Mouse (Mus musculus) liver, embryonic 11.5 days (tissue): ENCODE measurements around the gene Gmeb2. TPM values are rescaled to one million over a fixed set of nuclear protein-coding genes. Genes with fewer than 3 reads are reported as not detected.
"Not testable (repeated sequence)": the region's sequence is repeated elsewhere in the genome, so short reads cannot be mapped to it uniquely, and the experiment has no call there.

ENCODE experiments used
- ATAC-seq: fragments of 200-750 bp; cut with Nextera tagmentation; replicated peaks from 2 replicates; pipeline ENCODE4 v1.8.0; 2017; ENCODE audit warnings: moderate number of reproducible peaks, mild to moderate bottlenecking, moderate TSS enrichment, moderate library complexity; ENCODE audit not compliant: low FRiP score
- DNase-seq: peaks from one replicate; pipeline ENCODE4 v3.0.0-alpha.2; 2017; ENCODE audit warnings: low spot score
- H3K27ac ChIP-seq: fragments of 300-500 bp; sonication (generic); 2 replicates; pipeline ENCODE4 v1.5.1; 2014; ENCODE audit warnings: mild to moderate bottlenecking, low read depth, low read length, control low read depth
- H3K27me3 ChIP-seq: fragments of 300-500 bp; sonication (generic); replicated peaks from 2 replicates; pipeline ENCODE4 v1.6.1; 2014; ENCODE audit warnings: low read length, mixed read lengths; ENCODE audit not compliant: control insufficient read depth, insufficient read depth
- H3K36me3 ChIP-seq: fragments of 300-500 bp; sonication (generic); 2 replicates; pipeline ENCODE4 v1.6.1; 2014; ENCODE audit warnings: mild to moderate bottlenecking, low read length, moderate library complexity, mixed read lengths; ENCODE audit not compliant: control insufficient read depth, insufficient read depth
- H3K4me1 ChIP-seq: fragments of 300-500 bp; sonication (generic); replicated peaks from 2 replicates; pipeline ENCODE4 v1.6.1; 2014; ENCODE audit warnings: low read length, mixed read lengths; ENCODE audit not compliant: control insufficient read depth, insufficient read depth
- H3K4me2 ChIP-seq: fragments of 300-500 bp; sonication (generic); 2 replicates; pipeline ENCODE4 v1.6.1; 2014; ENCODE audit warnings: mild to moderate bottlenecking, control low read depth, moderate library complexity
- H3K4me3 ChIP-seq: fragments of 300-500 bp; sonication (generic); 2 replicates; pipeline ENCODE4 v1.5.1; 2014; ENCODE audit warnings: low read depth, low read length, control low read depth
- H3K9ac ChIP-seq: fragments of 300-500 bp; sonication (generic); 2 replicates; pipeline ENCODE4 v1.6.1; 2014; ENCODE audit warnings: low read depth, low read length, control low read depth
- H3K9me3 ChIP-seq: fragments of 300-500 bp; sonication (generic); 2 replicates; pipeline ENCODE4 v1.6.1; 2016; ENCODE audit warnings: low read length, inconsistent platforms, mixed read lengths; ENCODE audit not compliant: control insufficient read depth
- WGBS: fragments of 180-500 bp; shearing (Covaris S2); extraction: QIAGEN DNeasy Blood & Tissue Kit; methylation state at CpG from one replicate; pipeline ENCODE4 v1.1.7; 2014; 5-methylcytosine and 5-hydroxymethylcytosine counted together
- polyA plus RNA-seq: library from polyadenylated mRNA; unstranded; fragments of >200 nt; fragmentation: Nextera tagmentation; extraction: Ambion mirVana; gene quantifications from 2 replicates; pipeline ENCODE4 v1.2.1, GENCODE M21; 2014

Gene Gmeb2
- polyA plus RNA-seq: 14.7 and 16.4 TPM in 2 replicates

GRCm38 (mm10) chr2:181287958-181288350 is at the start of gene Gmeb2:
Gene Gmeb2 (minus strand): TSS chr2:181288035.
- not testable (repeated sequence) for H3K27me3 ChIP-seq, H3K9me3 ChIP-seq, H3K36me3 ChIP-seq
- peak within 1 kb of the TSS; percentile 85 for H3K4me2 ChIP-seq
- H3K27ac ChIP-seq: peak within 1 kb of the TSS; percentile 92
- H3K4me3 ChIP-seq: peak within 1 kb of the TSS; percentile 80
- ATAC-seq: peak; percentile 96
- DNase-seq: peak; percentile 86
- WGBS: 6% methylated on average over 29 of the region's 38 CpGs
- peak within 1 kb of the TSS; percentile 95 for H3K9ac ChIP-seq
- H3K4me1 ChIP-seq: peaks cover 12% of the 10 kb centered on the region

GRCm38 (mm10) chr2:181334023-181334422 is 46.2 kb upstream of the Gmeb2 start:
- H3K9ac ChIP-seq: no peak overlapping the region
- H3K4me2 ChIP-seq: no peak overlapping the region
- no peaks in the 10 kb centered on the region for H3K4me1 ChIP-seq
- H3K9me3 ChIP-seq: no peaks in the 10 kb centered on the region
- peaks cover 38% of the 10 kb centered on the region for H3K36me3 ChIP-seq
- H3K4me3 ChIP-seq: no peak overlapping the region
- WGBS: 60% methylated on average over 3 of the region's 3 CpGs
- H3K27me3 ChIP-seq: no peaks in the 10 kb centered on the region
- no peak overlapping the region for H3K27ac ChIP-seq
- ATAC-seq: peak; percentile 73
- DNase-seq: no peak

GRCm38 (mm10) chr2:181332542-181332941 is 44.7 kb upstream of the Gmeb2 start:
- ATAC-seq (no peak), DNase-seq (no peak)
- Histone ChIP-seq H3K4me3 (no peak overlapping the region), H3K9ac (no peak overlapping the region), H3K4me1 (no peaks in the 10 kb centered on the region), H3K9me3 (no peaks in the 10 kb centered on the region), H3K4me2 (no peak overlapping the region), H3K27me3 (no peaks in the 10 kb centered on the region), H3K27ac (no peak overlapping the region), H3K36me3 (peaks cover 36% of the 10 kb centered on the region)

DNA sequence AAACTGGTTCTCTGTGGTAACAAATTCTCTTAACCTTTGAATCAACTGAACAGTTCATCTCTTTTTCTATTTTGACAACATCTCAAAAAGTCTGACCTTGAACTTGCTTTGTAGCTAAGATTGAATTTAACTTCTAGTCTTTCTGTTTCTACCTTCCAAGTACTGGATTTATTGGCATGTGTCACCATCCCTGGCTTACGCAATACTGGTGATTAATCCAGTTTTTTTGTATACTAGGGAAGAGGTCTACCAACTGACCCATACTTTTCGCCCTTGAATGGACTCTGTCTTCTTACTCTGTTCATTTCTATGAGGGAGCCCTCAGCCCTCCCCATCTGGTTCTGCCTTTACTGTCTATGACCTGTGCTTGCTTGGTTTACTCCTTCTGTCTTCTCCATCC is 38.3 kb upstream of the Gmeb2 start:
- H3K9ac ChIP-seq: no peak overlapping the region
- 87% methylated on average over 2 of the region's 2 CpGs for WGBS
- H3K27me3 ChIP-seq: no peaks in the 10 kb centered on the region
- no peak for ATAC-seq
- H3K36me3 ChIP-seq: peaks cover 37% of the 10 kb centered on the region
- H3K4me3 ChIP-seq: no peak overlapping the region
- no peaks in the 10 kb centered on the region for H3K9me3 ChIP-seq
- DNase-seq: no peak
- H3K4me1 ChIP-seq: no peaks in the 10 kb centered on the region
- no peak overlapping the region for H3K27ac ChIP-seq
- no peak overlapping the region for H3K4me2 ChIP-seq

GRCm38 (mm10) chr2:181322136-181322535 is 34.3 kb upstream of the Gmeb2 start:
- H3K36me3 ChIP-seq: peaks cover 22% of the 10 kb centered on the region

GRCm38 (mm10) chr2:181320103-181320499 is 32.3 kb upstream of the Gmeb2 start:
- Histone ChIP-seq H3K27ac (peak overlapping the region; percentile 80; the same call in 1 of the 2 replicates), H3K9ac (peak overlapping the region; percentile 77), H3K4me2 (peak overlapping the region; percentile 90), H3K4me1 (peaks cover 9% of the 10 kb centered on the region), H3K4me3 (peak overlapping the region; percentile 65), H3K9me3 (no peaks in the 10 kb centered on the region), H3K36me3 (peaks cover 18% of the 10 kb centered on the region), H3K27me3 (peaks cover 12% of the 10 kb centered on the region)
- ATAC-seq (peak; percentile 12; the same call in 1 of the 2 replicates), DNase-seq (no peak)
- WGBS: 10% methylated on average over 7 of the region's 7 CpGs

More at GRCm38 (mm10) chr2:181322136-181322535, 34.3 kb upstream of the Gmeb2 start:
- Histone ChIP-seq H3K27me3 (no peaks in the 10 kb centered on the region), H3K9me3 (no peaks in the 10 kb centered on the region), H3K9ac (no peak overlapping the region), H3K4me3 (no peak overlapping the region), H3K4me2 (no peak overlapping the region), H3K4me1 (peaks cover 9% of the 10 kb centered on the region), H3K27ac (no peak overlapping the region)
- WGBS: 85% methylated on average over 5 of the region's 5 CpGs
- DNase-seq: no peak
- ATAC-seq: no peak

GRCm38 (mm10) chr2:181319248-181320102 is 31.6 kb upstream of the Gmeb2 start, which contains the start of gene Rtel1:
Gene Rtel1 (plus strand): TSS chr2:181319739.
- WGBS: 6% methylated on average over 40 of the region's 40 CpGs
- H3K4me3 ChIP-seq: peak within 1 kb of the TSS; percentile 65
- DNase-seq: peak; percentile 88

DNA sequence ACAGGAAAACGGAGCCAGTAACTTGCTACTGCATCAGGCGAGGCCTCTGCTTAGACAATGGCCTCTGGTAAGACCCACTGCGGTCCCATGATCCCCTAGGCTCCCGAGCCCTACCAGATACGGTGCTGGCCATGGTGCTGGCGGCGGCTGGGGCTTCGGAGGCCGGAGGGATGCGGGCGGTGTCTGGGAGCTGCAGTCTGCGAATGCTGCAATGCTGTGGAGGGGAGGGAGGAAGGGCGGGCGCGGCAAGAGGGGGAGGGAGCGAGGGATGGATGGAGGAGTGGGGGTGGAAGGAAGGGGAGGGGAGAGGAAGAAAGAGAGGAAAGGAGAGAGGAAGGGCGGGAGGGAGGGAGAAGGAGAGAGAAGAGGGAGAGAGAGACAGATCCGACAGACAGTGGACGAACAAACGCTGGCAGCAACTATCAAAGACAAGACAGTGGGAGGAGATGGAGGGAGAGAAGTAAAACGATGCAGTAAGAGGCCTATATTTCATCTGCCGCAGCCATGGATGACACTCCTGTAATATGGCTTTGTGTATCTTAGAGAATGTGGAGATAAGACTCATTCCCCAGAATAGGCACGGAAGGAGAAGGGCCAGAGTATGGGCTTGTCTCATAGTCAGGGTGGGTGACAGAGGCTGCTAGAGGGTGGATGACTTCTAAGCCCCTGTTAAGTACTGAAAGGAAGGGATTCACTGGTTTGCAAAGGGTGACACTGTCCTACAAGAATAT is 26.4 kb upstream of the Gmeb2 start, which contains the start of gene Stmn3:
TSS of gene Stmn3 (minus strand) at position 421 of the 731 bp plus-strand sequence.
- DNase-seq (peak; percentile 80), ATAC-seq (peak; percentile 39; the same call in 1 of the 2 replicates)
- H3K9me3 ChIP-seq: no peaks in the 10 kb centered on the region
- no peaks in the 10 kb centered on the region for H3K4me1 ChIP-seq
- WGBS: 6% methylated on average over 21 of the region's 23 CpGs
- H3K36me3 ChIP-seq: no peaks in the 10 kb centered on the region
- peaks cover 46% of the 10 kb centered on the region for H3K27me3 ChIP-seq
- no peak within 1 kb of the TSS for H3K4me3 ChIP-seq
- no peak within 1 kb of the TSS for H3K9ac ChIP-seq
- no peak within 1 kb of the TSS for H3K27ac ChIP-seq
- peak within 1 kb of the TSS; percentile 45 for H3K4me2 ChIP-seq

More at GRCm38 (mm10) chr2:181319248-181320102, 31.6 kb upstream of the Gmeb2 start, which contains the start of gene Rtel1:
- H3K27me3 ChIP-seq: peaks cover 18% of the 10 kb centered on the region
- H3K27ac ChIP-seq: peak within 1 kb of the TSS; percentile 80
- no peaks in the 10 kb centered on the region for H3K9me3 ChIP-seq
- peak; percentile 94 for ATAC-seq
- peaks cover 9% of the 10 kb centered on the region for H3K4me1 ChIP-seq
- H3K9ac ChIP-seq: peak within 1 kb of the TSS; percentile 77
- peak within 1 kb of the TSS; percentile 90 for H3K4me2 ChIP-seq
- H3K36me3 ChIP-seq: peaks cover 14% of the 10 kb centered on the region
